Mouse (Mus musculus): Measurements from ENCODE around the gene Slc9a5. TPM values are rescaled to one million over a fixed set of nuclear protein-coding genes. Genes with fewer than 3 reads are reported as not detected.

Slc9a5 gene
- total RNA-seq, 2 experiments from 2014 or later = 0.56 to 0.77 TPM

GRCm38 (mm10) chr8:105403467-105403866 is 54.8 kb downstream of the Slc9a5 start:
- no peak for ATAC-seq (ENCODE audit: poor library complexity, severe bottlenecking)

- ATAC-seq (ENCODE audit: poor library complexity, severe bottlenecking) = no peak
Observed at GRCm38 (mm10) chr8:105404496-105404895, 55.9 kb downstream of the Slc9a5 start.

GRCm38 (mm10) chr8:105406416-105406815 is 57.8 kb downstream of the Slc9a5 start:
- ATAC-seq (ENCODE audit: poor library complexity, severe bottlenecking) = no peak

GRCm38 (mm10) chr8:105408331-105408730 is 59.7 kb downstream of the Slc9a5 start:
- ATAC-seq (ENCODE audit: poor library complexity, severe bottlenecking) = no peak

GRCm38 (mm10) chr8:105409947-105410346 is 61.3 kb downstream of the Slc9a5 start:
- no peak for ATAC-seq (ENCODE audit: poor library complexity, severe bottlenecking)

- ATAC-seq (ENCODE audit: poor library complexity, severe bottlenecking) = peak; percentile 51; the same call in 1 of the 2 replicates
Observed at GRCm38 (mm10) chr8:105413391-105413790, 64.7 kb downstream of the Slc9a5 start, which contains the start of the genes Kctd19 and Lrrc36. Kctd19 (minus strand) TSS chr8:105413502. Lrrc36 (plus strand) TSS chr8:105413571.

- no peak for ATAC-seq (ENCODE audit: poor library complexity, severe bottlenecking)
Observed at GRCm38 (mm10) chr8:105418992-105419391, 70.3 kb downstream of the Slc9a5 start.

Other genes with a start within 250 kb of the Slc9a5 start
- not detected in 2 replicates for gene Ces4a, start 217.0 kb upstream of the Slc9a5 start, total RNA-seq (2015)
- not detected in 2 replicates for gene Ces4a, start 217.0 kb upstream of the Slc9a5 start, total RNA-seq (2017)
- gene Cbfb, start 178.2 kb upstream of the Slc9a5 start, total RNA-seq (2015) = 178 and 200 TPM in 2 replicates
- gene Cbfb, start 178.2 kb upstream of the Slc9a5 start, total RNA-seq (2017) = 204 and 207 TPM in 2 replicates
- 26.7 and 27.4 TPM in 2 replicates for gene D230025D16Rik, start 123.7 kb upstream of the Slc9a5 start, total RNA-seq (2015)
- gene D230025D16Rik, start 123.7 kb upstream of the Slc9a5 start, total RNA-seq (2017) = 22.5 and 27.8 TPM in 2 replicates
- gene B3gnt9, start 93.7 kb upstream of the Slc9a5 start, total RNA-seq (2015) = 0.31 TPM in 1 of 2 replicates, not detected in the other
- gene B3gnt9, start 93.7 kb upstream of the Slc9a5 start, total RNA-seq (2017) = 0.15 TPM in 1 of 2 replicates, not detected in the other
- gene Tradd, start 84.2 kb upstream of the Slc9a5 start, total RNA-seq (2015) = 10.6 and 11.1 TPM in 2 replicates
- gene Tradd, start 84.2 kb upstream of the Slc9a5 start, total RNA-seq (2017) = 13.3 and 13.5 TPM in 2 replicates
- gene Fbxl8, start 84.2 kb upstream of the Slc9a5 start, total RNA-seq (2015) = 4.1 and 6.3 TPM in 2 replicates
- gene Fbxl8, start 84.2 kb upstream of the Slc9a5 start, total RNA-seq (2017) = 3.3 and 3.6 TPM in 2 replicates
- 0.22 TPM in 1 of 2 replicates, not detected in the other for gene Hsf4, start 79.0 kb upstream of the Slc9a5 start, total RNA-seq (2015)
- gene Hsf4, start 79.0 kb upstream of the Slc9a5 start, total RNA-seq (2017) = not detected in 2 replicates
- not detected in 2 replicates for gene Nol3, start 72.7 kb upstream of the Slc9a5 start, total RNA-seq (2015)
- gene Nol3, start 72.7 kb upstream of the Slc9a5 start, total RNA-seq (2017) = 0.07 TPM in 1 of 2 replicates, not detected in the other
- 0.14 and 1.1 TPM in 2 replicates for gene 4931428F04Rik, start 59.0 kb upstream of the Slc9a5 start, total RNA-seq (2015)
- gene 4931428F04Rik, start 59.0 kb upstream of the Slc9a5 start, total RNA-seq (2017) = 0.18 and 0.94 TPM in 2 replicates
- 0.09 and 0.25 TPM in 2 replicates for gene Exoc3l, start 52.7 kb upstream of the Slc9a5 start, total RNA-seq (2015)
- 0.26 TPM in 1 of 2 replicates, not detected in the other for gene Exoc3l, start 52.7 kb upstream of the Slc9a5 start, total RNA-seq (2017)
- gene E2f4, start 51.2 kb upstream of the Slc9a5 start, total RNA-seq (2015) = 75.8 and 76.8 TPM in 2 replicates
- gene E2f4, start 51.2 kb upstream of the Slc9a5 start, total RNA-seq (2017) = 26.9 and 33.7 TPM in 2 replicates
- 0.46 and 0.58 TPM in 2 replicates for gene Elmo3, start 43.2 kb upstream of the Slc9a5 start, total RNA-seq (2015)
- gene Elmo3, start 43.2 kb upstream of the Slc9a5 start, total RNA-seq (2017) = 0.20 and 0.51 TPM in 2 replicates
- gene Lrrc29, start 22.6 kb upstream of the Slc9a5 start, total RNA-seq (2015) = 0.89 and 1.8 TPM in 2 replicates
- 1.7 and 3.1 TPM in 2 replicates for gene Lrrc29, start 22.6 kb upstream of the Slc9a5 start, total RNA-seq (2017)
- gene Tmem208, start 22.5 kb upstream of the Slc9a5 start, total RNA-seq (2015) = 65.7 and 72.3 TPM in 2 replicates
- gene Tmem208, start 22.5 kb upstream of the Slc9a5 start, total RNA-seq (2017) = 33.0 and 40.9 TPM in 2 replicates
- 10.9 and 12.6 TPM in 2 replicates for gene Fhod1, start 890 bp upstream of the Slc9a5 start, total RNA-seq (2015)
- gene Fhod1, start 890 bp upstream of the Slc9a5 start, total RNA-seq (2017) = 5.1 and 7.2 TPM in 2 replicates
- gene Plekhg4, start 24.4 kb downstream of the Slc9a5 start, total RNA-seq (2015) = 0.22 TPM in 1 of 2 replicates, not detected in the other
- gene Plekhg4, start 24.4 kb downstream of the Slc9a5 start, total RNA-seq (2017) = 0.11 and 0.16 TPM in 2 replicates
- gene Kctd19, start 64.7 kb downstream of the Slc9a5 start, total RNA-seq (2015) = not detected in 2 replicates
- gene Kctd19, start 64.7 kb downstream of the Slc9a5 start, total RNA-seq (2017) = not detected in 2 replicates
- 0.07 TPM in 1 of 2 replicates, not detected in the other for gene Lrrc36, start 64.7 kb downstream of the Slc9a5 start, total RNA-seq (2015)
- gene Lrrc36, start 64.7 kb downstream of the Slc9a5 start, total RNA-seq (2017) = not detected in 2 replicates
- 2.5 and 2.9 TPM in 2 replicates for gene Tppp3, start 122.7 kb downstream of the Slc9a5 start, total RNA-seq (2015)
- 6.5 and 13.4 TPM in 2 replicates for gene Tppp3, start 122.7 kb downstream of the Slc9a5 start, total RNA-seq (2017)
- 0.52 and 1.2 TPM in 2 replicates for gene Zdhhc1, start 148.1 kb downstream of the Slc9a5 start, total RNA-seq (2015)
- 0.20 and 0.92 TPM in 2 replicates for gene Zdhhc1, start 148.1 kb downstream of the Slc9a5 start, total RNA-seq (2017)
- not detected in 2 replicates for gene Hsd11b2, start 169.9 kb downstream of the Slc9a5 start, total RNA-seq (2015)
- not detected in 2 replicates for gene Hsd11b2, start 169.9 kb downstream of the Slc9a5 start, total RNA-seq (2017)
- gene Atp6v0d1, start 217.2 kb downstream of the Slc9a5 start, total RNA-seq (2015) = 222 and 239 TPM in 2 replicates
- 86.2 and 101 TPM in 2 replicates for gene Atp6v0d1, start 217.2 kb downstream of the Slc9a5 start, total RNA-seq (2017)

All from megakaryocyte, adult 5-6 weeks (primary cell).